In genomic region chr10:39521327-39521726, GRCm38 (mm10) we compare ENCODE assay signal across 17 mouse cellular contexts.
DNase-seq lines count a peak whose midpoint lies in the region; ATAC-seq lines count a peak whose summit lies in the region.
"Had no signal": no experiment of that assay in that cellular context is flagged by ENCODE, and none has a peak within 500 bp of the region (broad histone marks: within the 10 kb centered on the region; RNA-seq: fewer than 3 reads in every experiment).

No protein-coding gene starts in this region.

- H3K27me3 ChIP-seq in forebrain, embryonic 13.5 days, result no peaks in the 10 kb centered on the region
- no peaks in the 10 kb centered on the region for H3K27me3 ChIP-seq in forebrain, embryonic 12.5 days
- H3K27me3 ChIP-seq in intestine, embryonic 16.5 days (replicated peaks; ENCODE audit: control insufficient read depth, insufficient read depth, low read length), result no peaks in the 10 kb centered on the region
- H3K27me3 ChIP-seq in intestine, embryonic 15.5 days (replicated peaks), result no peaks in the 10 kb centered on the region
- no peaks in the 10 kb centered on the region for H3K27me3 ChIP-seq in midbrain, embryonic 13.5 days
- no peaks in the 10 kb centered on the region for H3K27me3 ChIP-seq in midbrain, embryonic 15.5 days (replicated peaks)
- no peaks in the 10 kb centered on the region for H3K27me3 ChIP-seq in neural tube, embryonic 15.5 days (replicated peaks)
- H3K27me3 ChIP-seq: midbrain, embryonic 12.5 days had no signal

- no peaks in the 10 kb centered on the region for H3K9me3 ChIP-seq in forebrain, embryonic 13.5 days (replicated peaks)
- H3K9me3 ChIP-seq in forebrain, embryonic 12.5 days, result no peaks in the 10 kb centered on the region
- no peaks in the 10 kb centered on the region for H3K9me3 ChIP-seq in intestine, embryonic 16.5 days (ENCODE audit: control insufficient read depth, low read length)
- H3K9me3 ChIP-seq in intestine, embryonic 15.5 days, result no peaks in the 10 kb centered on the region
- H3K9me3 ChIP-seq in midbrain, embryonic 13.5 days, result no peaks in the 10 kb centered on the region
- H3K9me3 ChIP-seq in midbrain, embryonic 15.5 days, result no peaks in the 10 kb centered on the region
- no peaks in the 10 kb centered on the region for H3K9me3 ChIP-seq in neural tube, embryonic 15.5 days (replicated peaks)
- H3K9me3 ChIP-seq: G1E; midbrain, embryonic 12.5 days had no signal

- no peak overlapping the region for H3K4me3 ChIP-seq in forebrain, embryonic 13.5 days
- H3K4me3 ChIP-seq in forebrain, embryonic 12.5 days (replicated peaks), result no peak overlapping the region
- H3K4me3 ChIP-seq in intestine, embryonic 16.5 days (ENCODE audit: low read length), result no peak overlapping the region
- no peak overlapping the region for H3K4me3 ChIP-seq in intestine, embryonic 15.5 days (replicated peaks)
- no peak overlapping the region for H3K4me3 ChIP-seq in midbrain, embryonic 13.5 days (replicated peaks)
- H3K4me3 ChIP-seq in midbrain, embryonic 15.5 days, result no peak overlapping the region
- no peak overlapping the region for H3K4me3 ChIP-seq in neural tube, embryonic 15.5 days (replicated peaks)
- H3K4me3 ChIP-seq: erythroblast, embryonic 14.5 days; midbrain, embryonic 12.5 days had no signal

- H3K9ac ChIP-seq in forebrain, embryonic 13.5 days, result 0 out of 2 replicates have a peak overlapping the region, but pooled peaks have one; percentile 26
- no peak overlapping the region for H3K9ac ChIP-seq in forebrain, embryonic 12.5 days
- H3K9ac ChIP-seq in intestine, embryonic 16.5 days (ENCODE audit: low read depth, low read length), result no peak overlapping the region
- no peak overlapping the region for H3K9ac ChIP-seq in intestine, embryonic 15.5 days
- H3K9ac ChIP-seq in midbrain, embryonic 13.5 days (replicated peaks), result 0 out of 2 replicates have a peak overlapping the region, but pooled peaks have one; percentile 8
- no peak overlapping the region for H3K9ac ChIP-seq in midbrain, embryonic 15.5 days
- H3K9ac ChIP-seq in neural tube, embryonic 15.5 days (replicated peaks), result no peak overlapping the region
- H3K9ac ChIP-seq: midbrain, embryonic 12.5 days had no signal

- H3K4me1 ChIP-seq in forebrain, embryonic 13.5 days, result peaks cover 72% of the 10 kb centered on the region
- H3K4me1 ChIP-seq in forebrain, embryonic 12.5 days, result peaks cover 58% of the 10 kb centered on the region
- peaks cover 15% of the 10 kb centered on the region for H3K4me1 ChIP-seq in intestine, embryonic 16.5 days (ENCODE audit: control insufficient read depth, insufficient read depth, low read length)
- peaks cover 13% of the 10 kb centered on the region for H3K4me1 ChIP-seq in intestine, embryonic 15.5 days (replicated peaks)
- H3K4me1 ChIP-seq in midbrain, embryonic 13.5 days (replicated peaks), result peaks cover 78% of the 10 kb centered on the region
- peaks cover 72% of the 10 kb centered on the region for H3K4me1 ChIP-seq in midbrain, embryonic 15.5 days
- H3K4me1 ChIP-seq in neural tube, embryonic 15.5 days, result peaks cover 84% of the 10 kb centered on the region

- H3K4me2 ChIP-seq in forebrain, embryonic 13.5 days, result no peak overlapping the region
- no peak overlapping the region for H3K4me2 ChIP-seq in forebrain, embryonic 12.5 days
- H3K4me2 ChIP-seq in intestine, embryonic 16.5 days (ENCODE audit: low read depth, low read length), result no peak overlapping the region
- H3K4me2 ChIP-seq in intestine, embryonic 15.5 days (replicated peaks), result no peak overlapping the region
- no peak overlapping the region for H3K4me2 ChIP-seq in midbrain, embryonic 13.5 days (replicated peaks)
- H3K4me2 ChIP-seq in midbrain, embryonic 15.5 days, result no peak overlapping the region
- no peak overlapping the region for H3K4me2 ChIP-seq in neural tube, embryonic 15.5 days
- H3K4me2 ChIP-seq: midbrain, embryonic 12.5 days had no signal

- no peak for ATAC-seq in forebrain, embryonic 13.5 days
- ATAC-seq in forebrain, embryonic 12.5 days (ENCODE audit: low FRiP score), result no peak
- no peak for ATAC-seq in intestine, embryonic 16.5 days
- no peak for ATAC-seq in intestine, embryonic 15.5 days
- ATAC-seq in midbrain, embryonic 13.5 days, result no peak
- ATAC-seq in midbrain, embryonic 15.5 days (replicated peaks), result no peak
- no peak for ATAC-seq in neural tube, embryonic 15.5 days (ENCODE audit: low FRiP score)

- no peak overlapping the region for H3K27ac ChIP-seq in forebrain, embryonic 13.5 days
- no peak overlapping the region for H3K27ac ChIP-seq in forebrain, embryonic 12.5 days
- 0 out of 2 replicates have a peak overlapping the region, but pooled peaks have one; percentile 19 for H3K27ac ChIP-seq in intestine, embryonic 16.5 days (ENCODE audit: low read length)
- H3K27ac ChIP-seq in intestine, embryonic 15.5 days, result no peak overlapping the region
- no peak overlapping the region for H3K27ac ChIP-seq in midbrain, embryonic 13.5 days
- H3K27ac ChIP-seq in midbrain, embryonic 15.5 days, result no peak overlapping the region
- peak overlapping the region; percentile 52 for H3K27ac ChIP-seq in neural tube, embryonic 15.5 days (replicated peaks)
- H3K27ac ChIP-seq: macrophage; midbrain, embryonic 12.5 days had no signal

- DNase-seq in frontal cortex, postnatal 25 days (ENCODE audit: low spot score in 2 of 2), result no peak
- DNase-seq: cerebellum, adult 2 months; heart, postnatal 4 days; layer of hippocampus, postnatal 36 days; liver; right cerebral cortex, postnatal 4 days had no signal

- whole genome bisulfite sequencing in forebrain, embryonic 13.5 days, result 64% methylated on average over 1 of the region's 1 CpGs
- 76% methylated on average over 1 of the region's 1 CpGs for WGBS in forebrain, embryonic 12.5 days
- 50% methylated on average over 1 of the region's 1 CpGs for WGBS in intestine, embryonic 16.5 days
- 45% methylated on average over 1 of the region's 1 CpGs for WGBS in intestine, embryonic 15.5 days
- 88% methylated on average over 1 of the region's 1 CpGs for WGBS in midbrain, embryonic 13.5 days
- WGBS in midbrain, embryonic 15.5 days, result 86% methylated on average over 1 of the region's 1 CpGs
- 75% methylated on average over 1 of the region's 1 CpGs for WGBS in neural tube, embryonic 15.5 days

- H3K36me3 ChIP-seq in forebrain, embryonic 13.5 days (ENCODE audit: poor library complexity, severe bottlenecking), result peaks cover 29% of the 10 kb centered on the region
- H3K36me3 ChIP-seq in forebrain, embryonic 12.5 days (replicated peaks), result peaks cover 20% of the 10 kb centered on the region
- H3K36me3 ChIP-seq in intestine, embryonic 16.5 days (ENCODE audit: control insufficient read depth, insufficient read depth, low read length), result peaks cover 5% of the 10 kb centered on the region; the same call in 1 of the 2 replicates
- H3K36me3 ChIP-seq in intestine, embryonic 15.5 days, result no peaks in the 10 kb centered on the region
- H3K36me3 ChIP-seq in midbrain, embryonic 13.5 days, result peaks cover 18% of the 10 kb centered on the region
- no peaks in the 10 kb centered on the region for H3K36me3 ChIP-seq in midbrain, embryonic 15.5 days (replicated peaks)
- 0 out of 2 replicates have a peak, but pooled peaks cover 10% of the 10 kb centered on the region for H3K36me3 ChIP-seq in neural tube, embryonic 15.5 days

Comparison
In these comparisons a context has a peak if more than half of its experiments do, and no peak if none do; other contexts are left out.
1. H3K27ac ChIP-seq: peak in intestine, embryonic 16.5 days (single experiment) and neural tube, embryonic 15.5 days (single experiment); none in forebrain, embryonic 13.5 days (single experiment), forebrain, embryonic 12.5 days (single experiment), intestine, embryonic 15.5 days (single experiment), midbrain, embryonic 13.5 days (single experiment) and midbrain, embryonic 15.5 days (single experiment).
2. H3K9ac ChIP-seq: peak in forebrain, embryonic 13.5 days (single experiment) and midbrain, embryonic 13.5 days (single experiment); none in forebrain, embryonic 12.5 days (single experiment), intestine, embryonic 16.5 days (single experiment), intestine, embryonic 15.5 days (single experiment), midbrain, embryonic 15.5 days (single experiment) and neural tube, embryonic 15.5 days (single experiment).